Mouse (Mus musculus) heart, adult 2 months (tissue): ENCODE measurements at regions not wholly inside any gene's neighbourhood (a gene's known extent, or its start where the extent isn't known, plus 50 kb on each side); places are given as distances from the start of the nearest gene placed in this dataset.

ENCODE experiments used
- CTCF ChIP-seq: fragments of 200-600 bp; IDR thresholded peaks from 2 replicates; pipeline ENCODE4 v1.8.1; 2022; ENCODE audit warnings: antibody characterized with exemption, mild to moderate bottlenecking, moderate library complexity
- EP300 ChIP-seq: fragments of 200-500 bp; IDR thresholded peaks from 2 replicates; pipeline ENCODE4 v1.6.1; 2011; ENCODE audit warnings: low read depth, low read length, control low read depth; ENCODE audit not compliant: insufficient read depth
- POLR2A ChIP-seq: fragments of 200-500 bp; IDR thresholded peaks from 2 replicates; pipeline ENCODE4 v1.6.1; 2011; ENCODE audit warnings: mild to moderate bottlenecking, low read depth, low read length, control low read depth; ENCODE audit not compliant: insufficient read depth

GRCm38 (mm10) chr6:25894454-25895250 is 85.6 kb upstream of the Pot1a start:
- no peak for TF ChIP-seq POLR2A
- no peak for TF ChIP-seq CTCF
- no peak for TF ChIP-seq EP300
